Mouse (Mus musculus) neural tube, embryonic 10.5 days (tissue): ENCODE results near the gene Rragd.
A peak's percentile ranks its signal among the peaks of the same experiment; 100 is the strongest.
"Not testable (repeated sequence)": the region's sequence is repeated elsewhere in the genome, so short reads cannot be mapped to it uniquely, and the experiment has no call there.

Experiments
- DNase-seq: peaks from one replicate; pipeline ENCODE4 v3.0.0-alpha.2; 2017; ENCODE audit warnings: low spot score; ENCODE audit errors: extremely low spot score

Gene Rragd

GRCm38 (mm10) chr4:32984801-32985675 is 2.2 kb downstream of the Rragd start:
- DNase-seq: peak; percentile 46

- peak; percentile 50 for DNase-seq
These were observed 2.8 kb downstream of the Rragd start for GRCm38 (mm10) chr4:32985684-32986083.

- DNase-seq: no peak
These were observed 4.2 kb downstream of the Rragd start for GRCm38 (mm10) chr4:32987006-32987405.

GRCm38 (mm10) chr4:32989346-32989745 is 6.5 kb downstream of the Rragd start:
- DNase-seq: no peak

GRCm38 (mm10) chr4:32994168-32994567 is 11.3 kb downstream of the Rragd start:
- DNase-seq: no peak

GRCm38 (mm10) chr4:32996083-32996482 is 13.2 kb downstream of the Rragd start:
- DNase-seq: no peak

GRCm38 (mm10) chr4:32997571-32997970 is 14.7 kb downstream of the Rragd start:
- no peak for DNase-seq

- no peak for DNase-seq
These were observed 16.2 kb downstream of the Rragd start for GRCm38 (mm10) chr4:32998996-32999395.

GRCm38 (mm10) chr4:33002081-33002480 is 19.2 kb downstream of the Rragd start:
- no peak for DNase-seq

GRCm38 (mm10) chr4:33005595-33006470 is 23.0 kb downstream of the Rragd start:
- not testable (repeated sequence) for DNase-seq

- DNase-seq: no peak
These were observed 24.0 kb downstream of the Rragd start for GRCm38 (mm10) chr4:33006844-33007243.

GRCm38 (mm10) chr4:33007443-33008217 is 24.8 kb downstream of the Rragd start:
- no peak for DNase-seq

- DNase-seq: no peak
These were observed 27.2 kb downstream of the Rragd start for GRCm38 (mm10) chr4:33010078-33010477.

- DNase-seq: no peak
These were observed 29.6 kb downstream of the Rragd start for GRCm38 (mm10) chr4:33012484-33012883.

GRCm38 (mm10) chr4:33018361-33018999 is 35.6 kb downstream of the Rragd start:
- peak; percentile 89 for DNase-seq

GRCm38 (mm10) chr4:33024420-33024819 is 41.6 kb downstream of the Rragd start:
- DNase-seq: no peak

GRCm38 (mm10) chr4:33029104-33029503 is 46.3 kb downstream of the Rragd start:
- DNase-seq: no peak

GRCm38 (mm10) chr4:33030264-33031194 is 47.7 kb downstream of the Rragd start:
- DNase-seq: peak; percentile 44

- peak; percentile 85 for DNase-seq
These were observed 48.5 kb downstream of the Rragd start, which contains the start of gene Ube2j1 for GRCm38 (mm10) chr4:33031195-33031960. Gene Ube2j1, plus strand, starts transcription at chr4:33031416.
